Mouse (Mus musculus) layer of hippocampus, postnatal 10 days (tissue): ENCODE measurements around the gene Gm5965. TPM values are rescaled to one million over a fixed set of nuclear protein-coding genes. Genes with fewer than 3 reads are reported as not detected.
A peak's percentile ranks its signal among the peaks of the same experiment; 100 is the strongest.
"Not testable (repeated sequence)": the region's sequence is repeated elsewhere in the genome, so short reads cannot be mapped to it uniquely, and the experiment has no call there.

ENCODE experiments used
- DNase-seq, 2 experiments: peaks; one replicate each; pipeline ENCODE4 v3.0.0; 2021; ENCODE audit warnings: low spot score in 2 of 2
- long read RNA-seq: library from polyadenylated mRNA; stranded (forward); transcript quantifications from one replicate; pipeline ENCODE4 v2.0.0, GENCODE M21; 2023
- total RNA-seq, 2 experiments: library from RNA; stranded (reverse); gene quantifications; 2 replicates each; pipeline ENCODE4 v1.2.3; 2021

The Gm5965 gene
- total RNA-seq, result not detected
- long read RNA-seq, result 0 reads

GRCm38 (mm10) chr16:88777596-88777995 lies at the start of gene Gm5965:
Gene Gm5965 (plus strand): TSS chr16:88777896.
- DNase-seq, result no peak

DNA sequence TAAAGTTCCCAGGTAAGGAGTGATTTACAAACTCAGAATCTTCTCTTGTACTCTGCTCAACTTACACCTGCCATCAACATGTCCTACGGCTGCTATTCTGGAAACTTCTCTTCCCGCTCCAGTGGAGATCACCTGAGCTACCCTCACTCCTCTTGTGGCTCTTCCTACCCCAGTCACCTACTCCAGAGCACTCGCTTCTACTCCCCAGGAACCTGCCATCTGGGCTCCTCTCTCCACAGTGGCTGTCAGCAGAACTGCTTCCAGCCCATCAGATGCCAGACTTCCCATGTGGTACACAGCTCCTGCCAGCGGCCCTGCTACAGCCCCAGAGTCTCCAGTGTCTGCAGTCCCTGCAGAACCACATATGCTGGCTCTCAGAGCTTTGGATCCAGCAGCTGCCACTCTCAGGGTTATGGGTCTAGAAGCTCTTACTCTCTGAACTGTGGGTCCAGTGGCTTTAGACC lies 48.9 kb upstream of the Gm5965 start, which contains the start of gene Krtap13-1:
Gene Krtap13-1 (plus strand): TSS at position 51 of the 464 bp plus-strand sequence.
- peak; percentile 39 to 45 for DNase-seq

- DNase-seq, result no peak
Observed at GRCm38 (mm10) chr16:88735391-88735790, 42.3 kb upstream of the Gm5965 start.

GRCm38 (mm10) chr16:88744750-88745340 lies 32.9 kb upstream of the Gm5965 start:
- no peak for DNase-seq

GRCm38 (mm10) chr16:88747943-88748342 lies 29.8 kb upstream of the Gm5965 start:
- peak; percentile 4 to 18 for DNase-seq

DNA sequence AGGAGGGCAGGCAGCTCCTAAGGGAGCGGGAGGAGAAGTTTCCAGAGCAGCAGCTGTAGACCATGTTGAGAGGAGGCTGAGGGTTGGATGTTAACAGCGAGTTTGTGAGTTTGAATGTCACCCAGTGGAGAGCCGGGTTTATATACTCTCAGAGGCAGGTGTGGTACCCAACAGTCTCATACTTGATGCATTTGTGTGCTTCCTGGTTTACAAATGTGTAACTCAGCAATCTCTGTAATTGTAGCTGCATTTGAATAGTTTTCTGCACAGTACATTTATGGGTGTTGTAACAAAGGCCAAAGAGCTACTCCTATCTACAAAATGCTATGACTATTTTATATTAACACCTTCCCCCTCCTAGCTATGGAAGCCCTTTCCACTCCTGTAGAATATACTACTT lies 26.2 kb upstream of the Gm5965 start, which contains the start of gene Krtap13:
Gene Krtap13 (minus strand): TSS at position 101 of the 400 bp plus-strand sequence.
- DNase-seq, result not testable (repeated sequence)

GRCm38 (mm10) chr16:88758547-88758946 lies 19.1 kb upstream of the Gm5965 start, which contains the start of gene 2310034C09Rik:
Gene 2310034C09Rik (plus strand): TSS chr16:88758847.
- not testable (repeated sequence) for DNase-seq

DNA sequence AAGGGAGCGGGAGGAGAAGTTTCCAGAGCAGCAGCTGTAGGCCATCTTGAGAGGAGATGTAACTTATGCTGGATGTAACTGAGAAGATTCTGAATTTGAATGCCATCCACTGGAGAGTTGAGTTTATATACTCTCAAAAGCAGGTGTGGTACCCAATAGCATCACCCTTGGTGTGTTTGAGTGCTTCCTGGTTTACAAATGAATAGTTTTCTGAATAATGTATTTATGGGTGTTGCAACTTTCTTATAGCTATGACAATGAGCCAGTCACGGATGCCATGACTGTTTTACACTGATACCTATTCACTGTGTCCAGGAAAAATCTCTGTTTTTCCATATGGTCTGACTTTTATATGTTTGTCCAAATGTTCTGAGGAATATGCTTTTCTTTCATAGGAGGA lies 3.6 kb upstream of the Gm5965 start, which contains the start of gene 2310057N15Rik:
Gene 2310057N15Rik (minus strand): TSS at position 101 of the 400 bp plus-strand sequence.
- DNase-seq, result no peak

- no peak for DNase-seq
Observed at GRCm38 (mm10) chr16:88786786-88787185, 9.1 kb downstream of the Gm5965 start.

- DNase-seq, result no peak
Observed at GRCm38 (mm10) chr16:88811827-88812226, 34.1 kb downstream of the Gm5965 start, which contains the start of gene Gm20741. Gene Gm20741 (minus strand): TSS chr16:88812220.

DNA sequence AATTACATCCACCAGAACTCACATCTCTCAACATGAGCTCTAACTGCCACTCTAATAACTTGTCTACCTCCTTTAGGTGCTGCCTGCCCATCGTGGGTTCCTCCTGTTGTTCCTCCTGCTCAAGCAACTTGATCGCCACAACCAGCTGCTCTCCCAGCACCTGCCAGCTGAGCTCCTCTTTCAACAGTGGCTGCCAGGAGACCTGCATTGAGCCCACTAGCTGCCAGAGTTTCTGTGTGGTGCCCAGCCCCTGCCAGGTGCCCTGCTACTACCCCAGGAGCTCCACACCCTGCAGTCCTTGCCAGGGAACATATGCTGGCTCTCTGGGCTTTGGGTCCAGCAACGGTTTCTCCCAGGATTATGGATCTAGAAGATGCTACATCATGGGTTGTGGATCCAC lies 42.4 kb downstream of the Gm5965 start, which contains the start of gene Krtap15:
Gene Krtap15 (plus strand): TSS at position 150 of the 400 bp plus-strand sequence.
- DNase-seq, result no peak

DNA sequence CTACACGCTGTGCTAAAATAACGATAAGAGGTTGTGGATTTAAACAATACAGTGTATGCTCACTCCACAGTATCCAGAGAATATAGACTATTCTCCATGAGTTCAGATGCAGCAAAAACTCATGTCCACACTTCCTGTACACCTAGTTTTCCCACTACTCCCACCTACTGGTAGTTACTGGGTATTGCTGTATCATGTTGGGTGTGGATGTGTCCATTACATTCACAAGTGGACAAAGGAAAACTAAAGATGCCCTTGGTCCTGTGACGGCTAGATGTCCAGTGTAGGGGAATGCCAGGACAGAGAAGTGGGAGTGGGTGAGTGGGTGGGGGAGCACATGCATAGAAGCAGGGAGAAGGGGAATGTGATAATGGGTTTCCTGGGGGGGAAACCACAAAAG lies 46.0 kb downstream of the Gm5965 start:
- no peak for DNase-seq

DNA sequence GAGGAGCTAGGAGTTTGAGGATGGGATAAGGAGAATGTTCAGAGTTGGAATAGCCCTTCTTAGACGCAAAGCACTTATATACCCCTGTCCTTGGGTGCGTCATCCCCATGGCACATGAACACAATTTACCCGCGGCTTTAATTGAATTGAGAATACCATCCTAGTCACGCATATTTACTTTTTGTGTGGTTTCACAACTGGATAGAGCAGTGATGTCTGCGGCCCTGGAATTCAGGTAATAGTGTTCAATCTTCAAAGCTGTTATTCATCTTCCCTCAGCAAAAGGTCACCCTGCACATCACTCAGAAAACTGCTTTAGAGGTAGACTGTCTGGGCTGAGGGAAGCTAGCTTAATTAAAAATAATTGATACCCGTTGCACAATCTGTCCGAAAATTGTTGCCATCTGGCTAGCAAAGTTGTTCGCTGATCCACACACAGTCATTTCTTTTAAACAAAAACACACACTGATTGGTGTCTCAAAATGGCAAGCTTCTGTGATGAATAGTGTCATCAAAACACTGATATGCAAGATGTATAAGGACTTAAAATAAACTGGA lies 48.5 kb downstream of the Gm5965 start, which contains the start of gene Krtap14:
Gene Krtap14 (minus strand): TSS at position 51 of the 558 bp plus-strand sequence.
- DNase-seq, result peak; percentile 13 to 16

- DNase-seq, result no peak
Observed at GRCm38 (mm10) chr16:88826978-88827377, 49.3 kb downstream of the Gm5965 start.

Other genes with a start within 250 kb of the Gm5965 start
- not detected for gene Cldn8, start 214.7 kb upstream of the Gm5965 start, total RNA-seq
- gene Krtap24-1, start 165.6 kb upstream of the Gm5965 start, total RNA-seq, result not detected
- gene 2310079G19Rik, start 150.2 kb upstream of the Gm5965 start, total RNA-seq, result not detected
- gene Krtap26-1, start 130.1 kb upstream of the Gm5965 start, total RNA-seq, result not detected
- not detected for gene Krtap27-1, start 106.2 kb upstream of the Gm5965 start, total RNA-seq
- gene 2310061N02Rik, start 69.9 kb upstream of the Gm5965 start, total RNA-seq, result not detected
- not detected for gene Krtap13-1, start 49.0 kb upstream of the Gm5965 start, total RNA-seq
- gene Krtap13, start 26.3 kb upstream of the Gm5965 start, total RNA-seq, result not detected
- not detected for gene 2310034C09Rik, start 19.0 kb upstream of the Gm5965 start, total RNA-seq
- gene 2310057N15Rik, start 3.7 kb upstream of the Gm5965 start, total RNA-seq, result not detected
- not detected for gene Gm20741, start 34.3 kb downstream of the Gm5965 start, total RNA-seq
- not detected for gene Krtap15, start 42.3 kb downstream of the Gm5965 start, total RNA-seq
- not detected for gene Krtap14, start 48.2 kb downstream of the Gm5965 start, total RNA-seq
- gene Krtap19-1, start 91.5 kb downstream of the Gm5965 start, total RNA-seq, result not detected
- gene Krtap19-2, start 96.4 kb downstream of the Gm5965 start, total RNA-seq, result not detected
- gene Krtap19-3, start 100.1 kb downstream of the Gm5965 start, total RNA-seq, result not detected
- gene Krtap19-4, start 107.2 kb downstream of the Gm5965 start, total RNA-seq, result not detected
- not detected for gene Krtap19-5, start 118.6 kb downstream of the Gm5965 start, total RNA-seq
- not detected for gene Krtap19-9b, start 154.4 kb downstream of the Gm5965 start, total RNA-seq
- gene Krtap16-3, start 185.0 kb downstream of the Gm5965 start, total RNA-seq, result not detected
- gene Krtap22-2, start 232.9 kb downstream of the Gm5965 start, total RNA-seq, result not detected
- not detected for gene Gm10229, start 237.4 kb downstream of the Gm5965 start, total RNA-seq